Mouse (Mus musculus) cerebellum, adult 2 months (tissue): ENCODE data around the gene Pnliprp1.

Experiments
- CTCF ChIP-seq: fragments of 200-500 bp; IDR thresholded peaks from 2 replicates; pipeline ENCODE4 v1.5.1; 2011; ENCODE audit warnings: low read depth, mild to moderate bottlenecking, control low read depth, low read length, moderate library complexity, borderline replicate concordance; ENCODE audit not compliant: insufficient read depth
- POLR2A ChIP-seq: fragments of 200-500 bp; IDR thresholded peaks from 2 replicates; pipeline ENCODE4 v1.6.1; 2011; ENCODE audit warnings: low read length, control low read depth, borderline replicate concordance; ENCODE audit not compliant: insufficient read depth

- TF ChIP-seq CTCF: no peak
- no peak for TF ChIP-seq POLR2A
Observed at GRCm38 (mm10) chr19:58738111-58738510, 9.4 kb downstream of the Pnliprp1 start.
